Mouse (Mus musculus): ENCODE measurements at regions not wholly inside any gene's neighbourhood (a gene's known extent, or its start where the extent isn't known, plus 50 kb on each side); places are given as distances from the start of the nearest gene placed in this dataset.

GRCm38 (mm10) chr16:29774949-29775348 is 195.8 kb downstream of the Opa1 start:
- Histone ChIP-seq H3K4me1 (ENCODE audit: control insufficient read depth, insufficient read depth, low read length) (no peaks in the 10 kb centered on the region), H3K27ac (ENCODE audit: control insufficient read depth, insufficient read depth, low read depth, low read length) (no peak overlapping the region), H3K4me3 (ENCODE audit: control insufficient read depth, low read depth, low read length) (no peak overlapping the region), H3K36me3 (ENCODE audit: control insufficient read depth, insufficient read depth, low read length) (no peaks in the 10 kb centered on the region), H3K27me3 (ENCODE audit: control insufficient read depth, insufficient read depth, low read length) (no peaks in the 10 kb centered on the region)
- TF ChIP-seq CTCF (IDR thresholded peaks at IDR 0.05; ENCODE audit: control insufficient read depth, insufficient read depth, insufficient replicate concordance, low read depth, low read length) (no peak), POLR2A (IDR thresholded peaks at IDR 0.05; ENCODE audit: control insufficient read depth, low read depth, low read length) (no peak)

- H3K4me1 ChIP-seq (ENCODE audit: control insufficient read depth, insufficient read depth, low read length) = no peaks in the 10 kb centered on the region
- H3K4me3 ChIP-seq (ENCODE audit: control insufficient read depth, low read depth, low read length) = no peak overlapping the region
- H3K27ac ChIP-seq (ENCODE audit: control insufficient read depth, insufficient read depth, low read depth, low read length) = no peak overlapping the region
- no peaks in the 10 kb centered on the region for H3K27me3 ChIP-seq (ENCODE audit: control insufficient read depth, insufficient read depth, low read length)
- H3K36me3 ChIP-seq (ENCODE audit: control insufficient read depth, insufficient read depth, low read length) = no peaks in the 10 kb centered on the region
- TF ChIP-seq CTCF (IDR thresholded peaks at IDR 0.05; ENCODE audit: control insufficient read depth, insufficient read depth, insufficient replicate concordance, low read depth, low read length) = no peak
- TF ChIP-seq POLR2A (IDR thresholded peaks at IDR 0.05; ENCODE audit: control insufficient read depth, low read depth, low read length) = no peak
Measured at GRCm38 (mm10) chr16:29775879-29776278, 196.7 kb downstream of the Opa1 start.

GRCm38 (mm10) chr16:29782441-29782840 is 203.3 kb downstream of the Opa1 start:
- Histone ChIP-seq H3K36me3 (ENCODE audit: control insufficient read depth, insufficient read depth, low read length) (no peaks in the 10 kb centered on the region), H3K27ac (ENCODE audit: control insufficient read depth, insufficient read depth, low read depth, low read length) (no peak overlapping the region), H3K27me3 (ENCODE audit: control insufficient read depth, insufficient read depth, low read length) (no peaks in the 10 kb centered on the region), H3K4me1 (ENCODE audit: control insufficient read depth, insufficient read depth, low read length) (no peaks in the 10 kb centered on the region), H3K4me3 (ENCODE audit: control insufficient read depth, low read depth, low read length) (no peak overlapping the region)
- TF ChIP-seq CTCF (IDR thresholded peaks at IDR 0.05; ENCODE audit: control insufficient read depth, insufficient read depth, insufficient replicate concordance, low read depth, low read length) = no peak
- TF ChIP-seq POLR2A (IDR thresholded peaks at IDR 0.05; ENCODE audit: control insufficient read depth, low read depth, low read length) = no peak

GRCm38 (mm10) chr16:29785114-29785513 is 206.0 kb downstream of the Opa1 start:
- Histone ChIP-seq H3K27ac (ENCODE audit: control insufficient read depth, insufficient read depth, low read depth, low read length) (no peak overlapping the region), H3K4me1 (ENCODE audit: control insufficient read depth, insufficient read depth, low read length) (no peaks in the 10 kb centered on the region), H3K27me3 (ENCODE audit: control insufficient read depth, insufficient read depth, low read length) (no peaks in the 10 kb centered on the region), H3K4me3 (ENCODE audit: control insufficient read depth, low read depth, low read length) (no peak overlapping the region), H3K36me3 (ENCODE audit: control insufficient read depth, insufficient read depth, low read length) (no peaks in the 10 kb centered on the region)
- TF ChIP-seq CTCF (IDR thresholded peaks at IDR 0.05; ENCODE audit: control insufficient read depth, insufficient read depth, insufficient replicate concordance, low read depth, low read length) (peak; percentile 17; the same call in 1 of the 2 replicates), POLR2A (IDR thresholded peaks at IDR 0.05; ENCODE audit: control insufficient read depth, low read depth, low read length) (no peak)

- no peaks in the 10 kb centered on the region for H3K4me1 ChIP-seq (ENCODE audit: control insufficient read depth, insufficient read depth, low read length)
- H3K27me3 ChIP-seq (ENCODE audit: control insufficient read depth, insufficient read depth, low read length) = no peaks in the 10 kb centered on the region
- H3K4me3 ChIP-seq (ENCODE audit: control insufficient read depth, low read depth, low read length) = no peak overlapping the region
- no peak overlapping the region for H3K27ac ChIP-seq (ENCODE audit: control insufficient read depth, insufficient read depth, low read depth, low read length)
- H3K36me3 ChIP-seq (ENCODE audit: control insufficient read depth, insufficient read depth, low read length) = no peaks in the 10 kb centered on the region
- no peak for TF ChIP-seq POLR2A (IDR thresholded peaks at IDR 0.05; ENCODE audit: control insufficient read depth, low read depth, low read length)
- TF ChIP-seq CTCF (IDR thresholded peaks at IDR 0.05; ENCODE audit: control insufficient read depth, insufficient read depth, insufficient replicate concordance, low read depth, low read length) = no peak
Measured at GRCm38 (mm10) chr16:29786540-29786939, 207.4 kb downstream of the Opa1 start.

GRCm38 (mm10) chr16:29787633-29788511 is 208.7 kb downstream of the Opa1 start:
- Histone ChIP-seq H3K27me3 (ENCODE audit: control insufficient read depth, insufficient read depth, low read length) (no peaks in the 10 kb centered on the region), H3K36me3 (ENCODE audit: control insufficient read depth, insufficient read depth, low read length) (no peaks in the 10 kb centered on the region), H3K4me1 (ENCODE audit: control insufficient read depth, insufficient read depth, low read length) (no peaks in the 10 kb centered on the region), H3K4me3 (ENCODE audit: control insufficient read depth, low read depth, low read length) (no peak overlapping the region), H3K27ac (ENCODE audit: control insufficient read depth, insufficient read depth, low read depth, low read length) (no peak overlapping the region)
- no peak for TF ChIP-seq CTCF (IDR thresholded peaks at IDR 0.05; ENCODE audit: control insufficient read depth, insufficient read depth, insufficient replicate concordance, low read depth, low read length)
- no peak for TF ChIP-seq POLR2A (IDR thresholded peaks at IDR 0.05; ENCODE audit: control insufficient read depth, low read depth, low read length)

- TF ChIP-seq CTCF (IDR thresholded peaks at IDR 0.05; ENCODE audit: control insufficient read depth, insufficient read depth, insufficient replicate concordance, low read depth, low read length) = no peak
- no peak for TF ChIP-seq POLR2A (IDR thresholded peaks at IDR 0.05; ENCODE audit: control insufficient read depth, low read depth, low read length)
- no peaks in the 10 kb centered on the region for H3K4me1 ChIP-seq (ENCODE audit: control insufficient read depth, insufficient read depth, low read length)
- H3K27me3 ChIP-seq (ENCODE audit: control insufficient read depth, insufficient read depth, low read length) = no peaks in the 10 kb centered on the region
- H3K4me3 ChIP-seq (ENCODE audit: control insufficient read depth, low read depth, low read length) = no peak overlapping the region
- H3K27ac ChIP-seq (ENCODE audit: control insufficient read depth, insufficient read depth, low read depth, low read length) = no peak overlapping the region
- H3K36me3 ChIP-seq (ENCODE audit: control insufficient read depth, insufficient read depth, low read length) = no peaks in the 10 kb centered on the region
Measured at GRCm38 (mm10) chr16:29790064-29790463, 210.9 kb downstream of the Opa1 start.
